Mouse (Mus musculus) CH12.LX (cell line): ENCODE results near the gene Sbpl. TPM values are rescaled to one million over a fixed set of nuclear protein-coding genes. Genes with fewer than 3 reads are reported as not detected.

Experiments
- DNase-seq: peaks from one replicate; pipeline ENCODE4 v3.0.0-alpha.2; 2013; ENCODE audit errors: extremely low read depth
- H3K27ac ChIP-seq: 2 replicates; pipeline ENCODE4 v1.5.1; 2012; ENCODE audit warnings: low read depth, mild to moderate bottlenecking, control low read depth, moderate library complexity; ENCODE audit not compliant: insufficient read depth
- H3K27me3 ChIP-seq: replicated peaks from 2 replicates; pipeline ENCODE3; 2012; ENCODE audit warnings: inconsistent platforms
- H3K36me3 ChIP-seq, 2 experiments: replicated peaks in 1 of 2; 2 replicates each; pipeline versions ENCODE3 to v1.6.1; 2012; ENCODE audit warnings: inconsistent platforms in 1 of 2, low read length in 1 of 2, mild to moderate bottlenecking in 1 of 2, mixed read lengths in 1 of 2, moderate library complexity in 1 of 2; ENCODE audit not compliant: control insufficient read depth in 1 of 2, insufficient read depth in 1 of 2
- H3K4me1 ChIP-seq, 2 experiments: 2 replicates each; pipeline ENCODE4 v1.6.1; 2012; ENCODE audit warnings: inconsistent platforms in 1 of 2, moderate library complexity in 1 of 2; ENCODE audit not compliant: insufficient read depth in 2 of 2, control insufficient read depth in 1 of 2
- H3K4me2 ChIP-seq: 2 replicates; pipeline ENCODE4 v1.6.1; 2012; ENCODE audit warnings: low read depth, mild to moderate bottlenecking, control low read depth; ENCODE audit not compliant: poor library complexity, insufficient read depth, severe bottlenecking
- H3K4me3 ChIP-seq, 3 experiments: fragments of 150-350 bp in 1 of 3; sonication (generic) in 1 of 3; replicated peaks in 1 of 3; 2 replicates each; pipeline versions ENCODE3 to v1.5.1; 2011 to 2012; ENCODE audit warnings: low read depth in 2 of 3, low read length in 2 of 3, mild to moderate bottlenecking in 2 of 3, moderate library complexity in 2 of 3, control low read depth in 1 of 3, improper control_type of control experiment in 1 of 3, inconsistent platforms in 1 of 3, mixed read lengths in 1 of 3; ENCODE audit not compliant: poor library complexity in 1 of 3
- H3K79me2 ChIP-seq: replicated peaks from 2 replicates; pipeline ENCODE4 v1.6.1; 2012; ENCODE audit warnings: mild to moderate bottlenecking, moderate library complexity; ENCODE audit not compliant: control insufficient read depth, poor library complexity, insufficient read depth, severe bottlenecking; ENCODE audit errors: extremely low read depth
- H3K9ac ChIP-seq: 2 replicates; pipeline ENCODE4 v1.6.1; 2012; ENCODE audit warnings: low read depth, mild to moderate bottlenecking, control low read depth, moderate library complexity; ENCODE audit not compliant: insufficient read depth
- H3K9me3 ChIP-seq: replicated peaks from 2 replicates; pipeline ENCODE3; 2012; ENCODE audit warnings: low read length, inconsistent platforms, mixed read lengths
- CHD1 ChIP-seq: IDR thresholded peaks from 2 replicates; pipeline ENCODE4 v1.6.1; 2012; ENCODE audit warnings: low read depth, low read length, improper control_type of control experiment, inconsistent platforms
- CTCF ChIP-seq, 2 experiments: IDR thresholded peaks in 1 of 2; conservative IDR thresholded peaks in 1 of 2; 2 replicates each; pipeline ENCODE4 v1.5.1; 2011 to 2012; ENCODE audit warnings: low read depth in 2 of 2, low read length in 2 of 2, improper control_type of control experiment in 1 of 2, inconsistent platforms in 1 of 2, mild to moderate bottlenecking in 1 of 2, moderate library complexity in 1 of 2
- ETS1 ChIP-seq: conservative IDR thresholded peaks from 2 replicates; pipeline ENCODE4 v1.6.1; 2012; ENCODE audit warnings: low read depth, mild to moderate bottlenecking, inconsistent platforms, low read length, improper control_type of control experiment, moderate library complexity
- IRF4 ChIP-seq: IDR thresholded peaks from 2 replicates; pipeline ENCODE4 v1.6.1; 2014; ENCODE audit warnings: low read depth, mild to moderate bottlenecking, inconsistent platforms, low read length, improper control_type of control experiment
- JUND ChIP-seq: conservative IDR thresholded peaks from 2 replicates; pipeline ENCODE4 v1.6.1; 2011; ENCODE audit warnings: low read depth, low read length, improper control_type of control experiment
- MAX ChIP-seq: IDR thresholded peaks from 2 replicates; pipeline ENCODE4 v1.6.1; 2011; ENCODE audit warnings: low read length, improper control_type of control experiment
- MAZ ChIP-seq: IDR thresholded peaks from 2 replicates; pipeline ENCODE4 v1.6.1; 2012; ENCODE audit warnings: low read depth, mild to moderate bottlenecking, inconsistent platforms, low read length, improper control_type of control experiment, moderate library complexity
- MEF2A ChIP-seq: IDR thresholded peaks from 2 replicates; pipeline ENCODE4 v1.6.1; 2014; ENCODE audit warnings: low read depth, mild to moderate bottlenecking, inconsistent platforms, low read length, improper control_type of control experiment, borderline replicate concordance
- MXI1 ChIP-seq: IDR thresholded peaks from 2 replicates; pipeline ENCODE4 v1.6.1; 2011; ENCODE audit warnings: mild to moderate bottlenecking, low read depth, low read length, improper control_type of control experiment
- MYC ChIP-seq: IDR thresholded peaks from 2 replicates; pipeline ENCODE4 v1.6.1; 2011; ENCODE audit warnings: low read depth, mild to moderate bottlenecking, improper control_type of control experiment, low read length
- NELFE ChIP-seq: IDR thresholded peaks from 2 replicates; pipeline ENCODE4 v1.6.1; 2011; ENCODE audit warnings: low read depth, low read length, improper control_type of control experiment
- NRF1 ChIP-seq: IDR thresholded peaks from 2 replicates; pipeline ENCODE4 v1.6.1; 2014; ENCODE audit warnings: low read depth, mild to moderate bottlenecking, inconsistent platforms, low read length, improper control_type of control experiment, moderate library complexity
- POLR2A ChIP-seq: IDR thresholded peaks from 2 replicates; pipeline ENCODE4 v1.6.1; 2011; ENCODE audit warnings: low read depth, mild to moderate bottlenecking, improper control_type of control experiment, low read length
- RAD21 ChIP-seq: IDR thresholded peaks from 2 replicates; pipeline ENCODE4 v1.6.1; 2011; ENCODE audit warnings: low read depth, mild to moderate bottlenecking, low read length, improper control_type of control experiment, moderate library complexity
- RCOR1 ChIP-seq: conservative IDR thresholded peaks from 2 replicates; pipeline ENCODE4 v1.6.1; 2012; ENCODE audit warnings: low read depth, mild to moderate bottlenecking, inconsistent platforms, low read length, improper control_type of control experiment
- TBP ChIP-seq: conservative IDR thresholded peaks from 2 replicates; pipeline ENCODE4 v1.6.1; 2011; ENCODE audit warnings: low read depth, low read length, improper control_type of control experiment
- USF1 ChIP-seq: IDR thresholded peaks from 2 replicates; pipeline ENCODE4 v1.6.1; 2014; ENCODE audit warnings: low read depth, mild to moderate bottlenecking, inconsistent platforms, low read length, improper control_type of control experiment
- USF2 ChIP-seq: conservative IDR thresholded peaks from 2 replicates; pipeline ENCODE4 v1.6.1; 2011; ENCODE audit warnings: low read depth, low read length, improper control_type of control experiment
- ZKSCAN1 ChIP-seq: IDR thresholded peaks from 2 replicates; pipeline ENCODE4 v1.6.1; 2012; ENCODE audit warnings: low read depth, inconsistent platforms, low read length, improper control_type of control experiment, borderline replicate concordance
- ZMIZ1 ChIP-seq: IDR thresholded peaks from 2 replicates; pipeline ENCODE4 v1.6.1; 2012; ENCODE audit warnings: low read depth, mild to moderate bottlenecking, inconsistent platforms, low read length, improper control_type of control experiment
- ZNF384 ChIP-seq: IDR thresholded peaks from 2 replicates; pipeline ENCODE4 v1.6.1; 2012; ENCODE audit warnings: low read depth, low read length, improper control_type of control experiment, inconsistent platforms
- dilution Hi-C: fragments of 300-500 bp; cut with MboI; formaldehyde crosslinking; loops from 2 replicates; pipeline ENCODE4 v1.14.3; 2020; ENCODE audit warnings: low sequenced_read_pairs; ENCODE audit not compliant: extremely low pct_unique_long_range_greater_than_20kb, extremely low pct_ligation_motif_present
- in situ Hi-C: fragments of 300-500 bp; cut with MboI; formaldehyde crosslinking; loops from 3 replicates; pipeline ENCODE4 v1.14.3; 2019; ENCODE audit warnings: low sequenced_read_pairs, low pct_ligation_motif_present, low pct_unique_long_range_greater_than_20kb, mixed read lengths
- polyA plus RNA-seq: library from polyadenylated mRNA; unstranded; fragments of >175 nt; gene quantifications from 2 replicates; pipeline ENCODE4 v1.2.1, GENCODE M21; 2012; ENCODE audit warnings: low read depth; ENCODE audit not compliant: insufficient read length
- total RNA-seq, 2 experiments: library from RNA; depleted of rRNA; stranded (reverse); fragments of 300-350 nt in 1 of 2; fragments of >200 nt in 1 of 2; gene quantifications; 2 replicates each; pipeline ENCODE4 v1.2.3; 2012 to 2014

Gene Sbpl
- total and polyA plus RNA-seq, 3 experiments, result not detected

DNA sequence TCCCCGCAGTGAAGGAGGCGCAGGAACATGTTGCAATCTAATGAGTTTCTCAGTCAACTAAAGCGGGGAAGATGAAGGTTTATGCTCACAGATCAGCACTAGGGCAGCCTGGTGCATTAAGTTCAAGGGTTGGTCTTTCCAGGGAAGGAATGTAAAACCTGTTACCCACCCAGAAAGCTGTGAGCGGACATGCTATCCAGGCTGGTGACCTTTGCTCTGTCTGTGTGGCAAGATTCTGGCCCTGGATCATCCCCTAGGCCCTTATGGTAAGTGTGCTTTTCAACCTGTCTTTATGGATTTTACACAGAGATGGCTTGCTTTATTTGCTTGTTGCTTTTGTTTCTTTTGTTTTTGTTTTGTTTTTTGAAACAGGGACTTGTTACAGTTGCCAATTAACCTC, 21.6 kb upstream of the Sbpl start:
- Histone ChIP-seq H3K9me3 (no peaks in the 10 kb centered on the region), H3K9ac (no peak overlapping the region), H3K4me3 (no peak overlapping the region), H3K36me3 (no peaks in the 10 kb centered on the region), H3K4me2 (no peak overlapping the region), H3K4me1 (peaks cover 5 to 27% of the 10 kb centered on the region in 2 experiments), H3K79me2 (no peaks in the 10 kb centered on the region), H3K27me3 (no peaks in the 10 kb centered on the region), H3K27ac (no peak overlapping the region)
- in situ Hi-C loops, result no loop called here
- no peak for DNase-seq
- TF ChIP-seq RAD21 (no peak), RCOR1 (no peak), ZKSCAN1 (no peak), USF1 (no peak), CHD1 (no peak), ETS1 (no peak), MAZ (no peak), ZMIZ1 (no peak), MEF2A (no peak), MYC (no peak), IRF4 (no peak), NRF1 (no peak), ZNF384 (no peak)
- dilution Hi-C loops, result no loop called here

- H3K79me2 ChIP-seq, result no peaks in the 10 kb centered on the region
- H3K27ac ChIP-seq, result no peak overlapping the region
- no peak for DNase-seq
- in situ Hi-C loops (no loop called here), dilution Hi-C loops (no loop called here)
- H3K36me3 ChIP-seq, result no peaks in the 10 kb centered on the region
- TF ChIP-seq NELFE (no peak), CTCF (conservative IDR thresholded peaks at IDR 0.05 in 1 of 2, IDR thresholded peaks at IDR 0.05 in 1 of 2; ENCODE audit: low read depth in 2 of 2, low read length in 2 of 2) (no peak), JUND (no peak), MXI1 (no peak), USF1 (no peak), NRF1 (no peak), ZMIZ1 (no peak), IRF4 (no peak), USF2 (no peak), TBP (no peak), MAX (no peak), POLR2A (no peak), ETS1 (no peak), MAZ (no peak)
- no peaks in the 10 kb centered on the region for H3K9me3 ChIP-seq
- peaks cover 14 to 31% of the 10 kb centered on the region in 2 experiments for H3K4me1 ChIP-seq
- H3K9ac ChIP-seq, result no peak overlapping the region
- no peaks in the 10 kb centered on the region for H3K27me3 ChIP-seq
- H3K4me2 ChIP-seq, result no peak overlapping the region
- H3K4me3 ChIP-seq, result no peak overlapping the region
These were observed 16.2 kb upstream of the Sbpl start for GRCm38 (mm10) chr17:23971315-23971714.
